Mouse (Mus musculus) forebrain, embryonic 13.5 days (tissue): Measurements from ENCODE around the gene Plppr4. TPM values are rescaled to one million over a fixed set of nuclear protein-coding genes. Genes with fewer than 3 reads are reported as not detected.
A peak's percentile ranks its signal among the peaks of the same experiment; 100 is the strongest.

Experiments used
- ATAC-seq: fragments of 200-750 bp; cut with Nextera tagmentation; 2 replicates; pipeline ENCODE4 v1.8.0; 2017
- H3K27ac ChIP-seq: fragments of 300-500 bp; sonication (generic); 2 replicates; pipeline ENCODE4 v1.5.1; 2015; ENCODE audit warnings: inconsistent platforms, mild to moderate bottlenecking, moderate library complexity
- H3K27me3 ChIP-seq: fragments of 300-500 bp; sonication (generic); 2 replicates; pipeline ENCODE4 v1.6.1; 2015; ENCODE audit warnings: mild to moderate bottlenecking, inconsistent platforms
- H3K36me3 ChIP-seq: fragments of 300-500 bp; sonication (generic); 2 replicates; pipeline ENCODE4 v1.6.1; 2015; ENCODE audit warnings: mild to moderate bottlenecking, inconsistent platforms; ENCODE audit not compliant: poor library complexity, severe bottlenecking
- H3K4me1 ChIP-seq: fragments of 300-500 bp; sonication (generic); 2 replicates; pipeline ENCODE4 v1.6.1; 2015; ENCODE audit warnings: inconsistent platforms
- H3K4me2 ChIP-seq: fragments of 300-500 bp; sonication (generic); 2 replicates; pipeline ENCODE4 v1.6.1; 2015; ENCODE audit warnings: inconsistent platforms, mild to moderate bottlenecking, moderate library complexity
- H3K4me3 ChIP-seq: fragments of 300-500 bp; sonication (generic); 2 replicates; pipeline ENCODE4 v1.5.1; 2015; ENCODE audit warnings: mild to moderate bottlenecking, inconsistent platforms
- H3K9ac ChIP-seq: fragments of 300-500 bp; sonication (generic); 2 replicates; pipeline ENCODE4 v1.6.1; 2015; ENCODE audit warnings: mild to moderate bottlenecking, inconsistent platforms
- H3K9me3 ChIP-seq: fragments of 300-500 bp; sonication (generic); replicated peaks from 2 replicates; pipeline ENCODE4 v1.6.1; 2016; ENCODE audit warnings: inconsistent platforms
- WGBS: fragments of 180-500 bp; shearing (Covaris S2); methylation state at CpG from one replicate; pipeline ENCODE4 v1.1.7; 2015; 5-methylcytosine and 5-hydroxymethylcytosine counted together
- polyA plus RNA-seq: library from polyadenylated mRNA; unstranded; fragments of >200 nt; fragmentation: Nextera tagmentation; extraction: Ambion mirVana; gene quantifications from 2 replicates; pipeline ENCODE4 v1.2.1, GENCODE M21; 2015

The Plppr4 gene
- 4.1 and 6.1 TPM in 2 replicates for polyA plus RNA-seq

- peak within 1 kb of the TSS; percentile 71 for H3K9ac ChIP-seq
- no peaks in the 10 kb centered on the region for H3K9me3 ChIP-seq
- 38% methylated on average over 5 of the region's 5 CpGs for WGBS
- 0 out of 2 replicates have a peak, but pooled peaks cover 6% of the 10 kb centered on the region for H3K27me3 ChIP-seq
- ATAC-seq: no peak
- no peak within 1 kb of the TSS; the same call in 1 of the 2 replicates for H3K27ac ChIP-seq
- peaks cover 5% of the 10 kb centered on the region for H3K4me1 ChIP-seq
- no peaks in the 10 kb centered on the region for H3K36me3 ChIP-seq
- H3K4me3 ChIP-seq: peak within 1 kb of the TSS; percentile 55
- H3K4me2 ChIP-seq: peak within 1 kb of the TSS; percentile 85
These were observed at the start of gene Plppr4 for GRCm38 (mm10) chr3:117360528-117360927. Plppr4 (minus strand) TSS chr3:117360876.

- Histone ChIP-seq H3K4me3 (no peak overlapping the region), H3K27ac (no peak overlapping the region), H3K36me3 (no peaks in the 10 kb centered on the region), H3K9me3 (no peaks in the 10 kb centered on the region), H3K4me2 (no peak overlapping the region), H3K27me3 (no peaks in the 10 kb centered on the region), H3K9ac (no peak overlapping the region), H3K4me1 (no peaks in the 10 kb centered on the region)
- WGBS: 87% methylated on average over 2 of the region's 2 CpGs
- ATAC-seq: no peak
These were observed 45.1 kb upstream of the Plppr4 start for GRCm38 (mm10) chr3:117405821-117406220.

GRCm38 (mm10) chr3:117403740-117404139 lies 43.1 kb upstream of the Plppr4 start:
- Histone ChIP-seq H3K9ac (no peak overlapping the region), H3K27me3 (no peaks in the 10 kb centered on the region), H3K27ac (no peak overlapping the region), H3K9me3 (no peaks in the 10 kb centered on the region), H3K4me2 (no peak overlapping the region), H3K4me1 (no peaks in the 10 kb centered on the region), H3K36me3 (no peaks in the 10 kb centered on the region), H3K4me3 (no peak overlapping the region)
- WGBS: 84% methylated on average over 3 of the region's 3 CpGs
- ATAC-seq: peak; percentile 62; the same call in 1 of the 2 replicates

- Histone ChIP-seq H3K9ac (no peak overlapping the region), H3K4me1 (no peaks in the 10 kb centered on the region), H3K4me3 (no peak overlapping the region), H3K27ac (no peak overlapping the region), H3K4me2 (no peak overlapping the region), H3K27me3 (no peaks in the 10 kb centered on the region), H3K9me3 (no peaks in the 10 kb centered on the region), H3K36me3 (no peaks in the 10 kb centered on the region)
- WGBS: 94% methylated on average over 1 of the region's 1 CpGs
- no peak for ATAC-seq
These were observed 5.4 kb upstream of the Plppr4 start for GRCm38 (mm10) chr3:117366041-117366440.

GRCm38 (mm10) chr3:117359686-117360521 lies 772 bp downstream of the Plppr4 start:
- peak; percentile 91 for ATAC-seq
- H3K4me1 ChIP-seq: peaks cover 5% of the 10 kb centered on the region
- H3K27me3 ChIP-seq: 0 out of 2 replicates have a peak, but pooled peaks cover 6% of the 10 kb centered on the region
- WGBS: 2% methylated on average over 46 of the region's 46 CpGs
- H3K4me2 ChIP-seq: peak overlapping the region; percentile 85
- no peaks in the 10 kb centered on the region for H3K9me3 ChIP-seq
- H3K4me3 ChIP-seq: peak overlapping the region; percentile 55
- H3K27ac ChIP-seq: no peak overlapping the region; the same call in 1 of the 2 replicates
- H3K36me3 ChIP-seq: no peaks in the 10 kb centered on the region
- H3K9ac ChIP-seq: peak overlapping the region; percentile 71

GRCm38 (mm10) chr3:117358981-117359628 lies 1.6 kb downstream of the Plppr4 start:
- H3K9ac ChIP-seq: peak overlapping the region; percentile 71; the same call in 1 of the 2 replicates
- WGBS: 86% methylated on average over 5 of the region's 5 CpGs
- H3K4me1 ChIP-seq: peaks cover 5% of the 10 kb centered on the region
- peak overlapping the region; percentile 85 for H3K4me2 ChIP-seq
- peak overlapping the region; percentile 55 for H3K4me3 ChIP-seq
- ATAC-seq: 0 out of 2 replicates have a peak, but pooled peaks have one; percentile 14
- no peaks in the 10 kb centered on the region for H3K36me3 ChIP-seq
- 0 out of 2 replicates have a peak, but pooled peaks cover 6% of the 10 kb centered on the region for H3K27me3 ChIP-seq
- no peaks in the 10 kb centered on the region for H3K9me3 ChIP-seq
- no peak overlapping the region for H3K27ac ChIP-seq

GRCm38 (mm10) chr3:117357367-117357766 lies 3.3 kb downstream of the Plppr4 start:
- Histone ChIP-seq H3K27me3 (0 out of 2 replicates have a peak, but pooled peaks cover 6% of the 10 kb centered on the region), H3K4me3 (no peak overlapping the region), H3K27ac (no peak overlapping the region), H3K4me2 (no peak overlapping the region), H3K9ac (no peak overlapping the region), H3K36me3 (no peaks in the 10 kb centered on the region), H3K9me3 (no peaks in the 10 kb centered on the region), H3K4me1 (peaks cover 5% of the 10 kb centered on the region)
- 87% methylated on average over 3 of the region's 3 CpGs for WGBS
- ATAC-seq: no peak

GRCm38 (mm10) chr3:117353940-117354339 lies 6.7 kb downstream of the Plppr4 start:
- H3K27ac ChIP-seq: no peak overlapping the region
- no peak overlapping the region for H3K4me2 ChIP-seq
- no peak for ATAC-seq

GRCm38 (mm10) chr3:117346351-117346750 lies 14.3 kb downstream of the Plppr4 start:
- Histone ChIP-seq H3K36me3 (no peaks in the 10 kb centered on the region), H3K27me3 (no peaks in the 10 kb centered on the region), H3K4me3 (no peak overlapping the region), H3K9ac (no peak overlapping the region), H3K4me1 (no peaks in the 10 kb centered on the region), H3K27ac (no peak overlapping the region), H3K9me3 (no peaks in the 10 kb centered on the region), H3K4me2 (no peak overlapping the region)
- ATAC-seq: no peak
- WGBS: 88% methylated on average over 1 of the region's 1 CpGs

More at GRCm38 (mm10) chr3:117353940-117354339, 6.7 kb downstream of the Plppr4 start:
- no peaks in the 10 kb centered on the region for H3K4me1 ChIP-seq
- no peak overlapping the region for H3K9ac ChIP-seq
- H3K36me3 ChIP-seq: no peaks in the 10 kb centered on the region
- 81% methylated on average over 2 of the region's 2 CpGs for WGBS
- no peak overlapping the region for H3K4me3 ChIP-seq
- H3K9me3 ChIP-seq: no peaks in the 10 kb centered on the region
- H3K27me3 ChIP-seq: no peaks in the 10 kb centered on the region

- Histone ChIP-seq H3K4me2 (no peak overlapping the region), H3K27me3 (no peaks in the 10 kb centered on the region), H3K4me1 (no peaks in the 10 kb centered on the region), H3K4me3 (no peak overlapping the region), H3K36me3 (no peaks in the 10 kb centered on the region), H3K27ac (no peak overlapping the region), H3K9me3 (no peaks in the 10 kb centered on the region), H3K9ac (no peak overlapping the region)
- ATAC-seq: no peak
- WGBS: 88% methylated on average over 10 of the region's 10 CpGs
These were observed 29.2 kb downstream of the Plppr4 start for GRCm38 (mm10) chr3:117331502-117331901.

- no peaks in the 10 kb centered on the region for H3K27me3 ChIP-seq
- no peak overlapping the region for H3K27ac ChIP-seq
- WGBS: 62% methylated on average over 6 of the region's 6 CpGs
- H3K4me2 ChIP-seq: no peak overlapping the region
- H3K9me3 ChIP-seq: no peaks in the 10 kb centered on the region
- no peaks in the 10 kb centered on the region for H3K36me3 ChIP-seq
- no peak overlapping the region for H3K4me3 ChIP-seq
- H3K9ac ChIP-seq: no peak overlapping the region
- no peak for ATAC-seq
- no peaks in the 10 kb centered on the region for H3K4me1 ChIP-seq
These were observed 31.2 kb downstream of the Plppr4 start for GRCm38 (mm10) chr3:117329485-117329884.

GRCm38 (mm10) chr3:117326551-117326950 lies 34.1 kb downstream of the Plppr4 start:
- ATAC-seq: no peak
- 93% methylated on average over 5 of the region's 5 CpGs for WGBS
- H3K9ac ChIP-seq: no peak overlapping the region
- no peak overlapping the region for H3K4me3 ChIP-seq
- H3K27ac ChIP-seq: no peak overlapping the region
- no peaks in the 10 kb centered on the region for H3K4me1 ChIP-seq
- H3K4me2 ChIP-seq: no peak overlapping the region
- H3K36me3 ChIP-seq: peaks cover 4% of the 10 kb centered on the region; the same call in 1 of the 2 replicates
- no peaks in the 10 kb centered on the region for H3K27me3 ChIP-seq
- H3K9me3 ChIP-seq: no peaks in the 10 kb centered on the region
